Mouse (Mus musculus) erythroblast, adult 5-6 weeks (primary cell): ENCODE data around the gene Arap2. TPM values are rescaled to one million over a fixed set of nuclear protein-coding genes. Genes with fewer than 3 reads are reported as not detected.
"Not testable (repeated sequence)": the region's sequence is repeated elsewhere in the genome, so short reads cannot be mapped to it uniquely, and the experiment has no call there.

Source experiments
- ATAC-seq: replicated peaks from 2 replicates; pipeline ENCODE4 v1.8.0; 2016; ENCODE audit warnings: moderate number of reproducible peaks, mild to moderate bottlenecking, moderate TSS enrichment, inconsistent platforms; ENCODE audit not compliant: poor library complexity, low FRiP score, severe bottlenecking
- total RNA-seq, 2 experiments: library from RNA; stranded (forward) in 1 of 2; stranded (reverse) in 1 of 2; fragments of 150-400 nt in 1 of 2; fragments of 200-764, 138-1000 nt in 1 of 2; gene quantifications; 2 replicates each; pipeline versions ENCODE4 v1.2.3 to v1.2.4; 2015 to 2017; ENCODE audit warnings: low replicate concordance in 2 of 2

The Arap2 gene
- total RNA-seq, 2 experiments from 2014 or later, result 5.6 to 7.5 TPM

DNA sequence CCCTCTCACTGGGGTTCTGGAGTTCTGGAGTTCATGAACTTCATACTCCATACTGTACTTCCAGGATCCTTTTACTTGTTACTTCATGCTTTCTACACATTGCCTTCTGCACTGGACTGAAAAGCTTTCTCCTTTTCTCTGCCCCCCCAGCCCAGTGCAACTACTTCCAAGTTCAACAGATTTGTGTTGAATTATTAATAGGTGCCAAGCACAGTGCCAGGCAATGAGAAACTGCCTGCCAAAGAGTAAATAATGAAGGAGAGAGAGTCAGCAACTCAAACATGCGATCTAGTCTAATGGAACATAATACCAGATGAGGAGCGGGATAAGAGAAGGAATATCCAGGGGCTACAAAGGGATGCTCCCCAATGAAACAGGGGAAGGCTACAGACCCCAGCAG lies 17.8 kb downstream of the Arap2 start:
- no peak for ATAC-seq

DNA sequence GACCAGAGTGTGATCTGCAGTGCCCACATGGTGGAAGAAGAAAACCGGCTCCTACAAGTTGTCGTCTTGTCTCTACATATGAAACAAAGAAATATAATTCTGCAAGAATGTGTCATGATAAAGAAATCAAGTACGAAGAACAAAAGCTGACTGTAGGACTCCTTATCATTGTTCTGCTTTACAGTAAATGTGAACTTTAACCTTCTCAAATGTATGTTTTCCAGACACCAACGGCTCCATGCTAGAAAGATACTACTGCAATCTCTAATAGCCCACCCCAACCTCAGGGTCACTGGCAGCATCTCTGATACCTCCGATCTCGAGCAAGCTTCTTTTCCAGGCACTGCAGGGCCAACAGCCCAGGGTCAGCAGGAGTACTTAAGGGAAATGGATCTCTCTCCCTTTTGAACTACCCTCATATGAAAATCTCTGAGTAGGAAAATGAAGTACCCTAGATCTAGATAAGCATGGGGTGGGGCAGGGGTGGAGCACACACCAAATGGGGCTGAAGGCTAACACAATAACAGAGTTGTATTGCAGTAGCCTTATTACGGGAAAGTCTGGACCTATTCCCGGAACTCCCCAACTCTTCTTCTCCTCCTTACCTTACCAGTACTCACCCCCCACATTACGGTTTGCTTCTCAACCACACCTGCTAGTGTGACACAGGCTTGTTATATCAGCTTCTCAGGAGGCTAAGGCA lies 22.6 kb downstream of the Arap2 start:
- no peak for ATAC-seq

DNA sequence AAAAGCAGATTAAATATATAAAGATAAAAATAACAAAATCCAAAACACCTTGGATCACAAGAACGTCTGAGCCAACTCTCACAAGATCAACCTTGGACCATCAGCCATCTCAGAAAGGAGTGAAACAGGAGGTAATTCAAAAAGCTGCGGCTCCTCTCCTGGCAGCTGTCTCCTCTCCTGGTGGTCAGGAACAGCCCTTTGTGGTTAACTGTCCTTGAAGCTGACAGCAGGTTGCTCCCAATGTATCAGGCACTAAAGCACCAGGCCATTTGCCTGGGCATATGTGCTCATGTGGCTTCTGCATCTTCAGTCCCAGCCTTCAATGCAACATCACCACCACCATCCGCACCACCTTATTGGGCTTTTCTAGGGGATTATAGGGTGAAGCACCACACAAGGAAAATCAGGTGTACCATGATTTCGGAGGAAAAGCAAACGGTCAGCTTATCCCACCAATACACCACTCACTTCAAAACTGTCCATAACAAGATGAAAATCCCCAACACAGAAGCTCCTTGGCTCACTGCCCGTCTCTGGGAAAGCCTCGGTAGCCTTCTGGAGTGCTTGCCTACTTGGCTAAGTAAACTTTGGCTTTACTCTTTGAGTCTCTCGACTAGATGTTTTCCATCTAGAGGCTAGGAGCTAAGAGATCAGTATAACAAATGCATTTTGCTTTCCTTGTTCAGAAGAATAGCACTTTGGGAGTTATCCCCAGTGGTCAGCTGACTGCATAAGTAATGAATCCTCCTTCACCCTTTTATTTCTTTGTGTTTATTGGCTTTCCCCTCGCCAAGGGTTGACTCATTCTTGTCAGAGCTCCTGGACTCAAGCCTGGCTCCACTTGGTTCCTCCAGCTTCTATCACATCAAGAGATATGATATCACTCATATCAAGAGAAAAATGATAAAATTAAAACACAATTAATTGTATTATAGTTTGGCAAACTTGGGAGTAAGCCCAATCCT lies 26.2 kb downstream of the Arap2 start:
- no peak for ATAC-seq

DNA sequence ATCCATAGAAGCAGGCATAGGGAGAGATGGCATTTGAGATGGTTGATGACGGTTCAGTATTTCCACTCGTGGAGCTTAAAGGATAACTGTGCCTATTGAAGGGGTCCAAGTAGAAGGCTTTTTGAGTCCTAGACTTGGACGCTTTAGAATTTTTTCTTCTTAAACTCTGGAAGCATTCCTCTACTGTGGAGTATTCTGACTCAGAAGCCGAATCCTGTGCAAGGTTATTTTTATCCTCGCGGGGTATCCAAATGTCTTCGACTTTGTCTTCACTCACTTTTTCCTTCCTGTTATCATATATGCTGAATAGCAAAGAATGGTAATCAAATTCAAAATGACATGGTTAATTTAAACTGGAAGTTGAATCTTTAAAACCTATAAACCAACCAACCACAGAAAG lies 35.4 kb downstream of the Arap2 start:
- ATAC-seq, result not testable (repeated sequence)

DNA sequence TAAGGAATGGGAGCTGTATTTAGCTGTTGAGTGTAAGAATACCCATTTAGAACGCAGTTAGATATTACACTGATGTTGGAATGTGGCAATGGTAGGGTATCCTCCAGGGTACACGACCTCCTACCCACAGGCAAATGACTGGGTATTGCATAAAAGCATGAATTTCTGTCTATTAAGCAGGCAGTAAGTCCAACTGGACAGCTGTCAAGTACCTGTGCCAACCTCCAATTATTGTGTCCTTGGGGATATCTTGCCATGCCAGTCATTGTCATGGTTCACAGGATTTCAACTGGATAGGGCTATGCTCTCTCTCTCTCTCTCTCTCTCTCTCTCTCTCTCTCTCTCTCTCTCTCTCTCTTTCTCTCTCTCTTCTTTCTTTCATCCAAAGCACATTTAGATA lies 40.4 kb downstream of the Arap2 start:
- no peak for ATAC-seq

DNA sequence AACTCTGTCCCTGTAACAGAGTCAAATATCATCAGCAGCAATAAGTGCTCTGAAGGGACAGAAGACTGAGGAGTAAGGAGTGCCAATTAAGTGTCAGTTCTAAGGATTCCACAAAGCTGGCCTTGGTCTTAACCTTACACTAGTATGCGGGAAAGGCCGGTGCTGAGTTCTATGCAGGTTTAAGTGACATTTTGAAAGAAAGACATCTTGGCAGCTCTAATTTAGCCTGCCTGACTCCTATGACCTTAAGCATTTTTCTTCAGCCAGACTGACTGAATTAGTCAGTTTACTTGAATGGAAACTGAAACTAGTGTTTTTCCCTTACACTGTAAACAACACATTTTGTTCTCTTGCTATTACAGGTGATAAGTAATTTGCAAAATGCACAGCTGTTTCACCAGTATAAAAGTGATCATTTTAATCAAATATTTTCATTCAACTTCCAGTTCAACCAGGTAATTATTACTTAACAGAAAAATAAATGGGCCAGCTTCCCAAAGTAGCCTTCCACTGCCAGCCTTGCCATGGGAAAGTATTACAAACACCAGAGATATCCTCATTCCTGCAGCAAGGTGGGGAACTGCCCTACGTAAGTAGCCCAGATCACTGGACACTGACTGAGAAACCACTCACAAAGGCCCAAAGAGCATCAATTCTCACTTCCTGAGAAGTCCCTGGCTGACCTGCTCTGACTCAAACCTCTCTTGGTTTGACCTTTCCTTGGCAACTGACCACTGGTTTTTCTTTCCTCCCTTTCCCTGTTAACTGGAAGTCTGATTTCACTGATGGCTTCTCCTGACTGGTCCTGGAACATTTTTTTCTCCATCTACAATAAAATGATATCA lies 42.5 kb downstream of the Arap2 start:
- ATAC-seq, result no peak

DNA sequence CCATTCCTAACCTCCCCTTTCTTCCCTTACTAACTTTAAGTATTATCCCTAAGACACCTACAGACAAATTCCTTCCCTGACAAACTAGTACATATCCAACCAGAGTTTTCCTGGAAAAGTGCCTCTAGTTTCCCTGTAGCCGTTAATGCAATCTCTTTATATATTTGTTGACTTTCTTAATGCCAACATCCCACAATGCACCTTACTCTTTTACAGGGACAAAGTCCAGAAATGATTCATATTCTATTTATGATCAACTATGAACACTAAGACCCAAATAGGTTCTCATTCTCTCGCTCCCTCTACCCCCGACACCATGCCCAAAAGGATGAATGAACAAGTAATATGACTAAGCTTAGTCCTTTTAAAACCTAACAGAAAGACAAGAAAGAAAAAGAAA lies 49.5 kb downstream of the Arap2 start:
- ATAC-seq, result no peak

DNA sequence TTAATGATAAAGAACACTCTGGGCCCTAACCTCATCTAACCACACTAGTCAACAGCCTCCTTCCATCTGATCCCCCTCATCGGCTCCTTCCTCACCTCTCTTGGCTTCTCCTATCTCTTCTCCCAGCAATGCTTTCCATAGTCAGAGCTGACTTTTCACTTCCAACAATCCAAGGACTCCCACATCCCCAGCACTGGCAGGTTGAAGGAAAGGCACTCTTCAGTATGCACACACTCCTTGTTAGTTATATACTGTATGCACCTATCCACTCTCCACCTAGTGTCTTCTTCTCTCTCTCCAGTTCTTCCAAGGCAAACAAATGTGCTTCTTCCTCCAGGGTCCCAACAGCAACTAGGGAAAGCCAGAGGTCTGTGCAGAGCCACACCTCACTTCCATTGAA lies 50.0 kb downstream of the Arap2 start:
- no peak for ATAC-seq

DNA sequence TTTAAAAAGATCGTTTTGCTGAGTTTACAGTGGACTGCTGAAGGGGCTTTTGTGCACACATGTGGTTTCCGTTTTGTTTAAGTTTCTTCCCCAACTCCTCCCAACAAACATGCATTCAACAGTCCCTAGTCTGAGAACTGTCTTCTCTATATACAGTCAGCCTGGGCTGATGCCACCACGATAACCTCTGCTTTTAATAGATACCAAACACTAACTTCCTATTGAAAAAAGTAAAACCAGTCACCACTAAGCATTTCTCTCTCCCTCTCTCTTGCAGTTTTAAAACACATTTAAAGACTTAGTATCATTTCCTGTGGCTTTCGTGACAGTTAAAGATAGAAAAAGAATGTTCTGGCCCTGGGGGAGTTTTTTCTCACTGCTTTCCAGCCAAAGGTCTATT lies 50.5 kb downstream of the Arap2 start:
- no peak for ATAC-seq

DNA sequence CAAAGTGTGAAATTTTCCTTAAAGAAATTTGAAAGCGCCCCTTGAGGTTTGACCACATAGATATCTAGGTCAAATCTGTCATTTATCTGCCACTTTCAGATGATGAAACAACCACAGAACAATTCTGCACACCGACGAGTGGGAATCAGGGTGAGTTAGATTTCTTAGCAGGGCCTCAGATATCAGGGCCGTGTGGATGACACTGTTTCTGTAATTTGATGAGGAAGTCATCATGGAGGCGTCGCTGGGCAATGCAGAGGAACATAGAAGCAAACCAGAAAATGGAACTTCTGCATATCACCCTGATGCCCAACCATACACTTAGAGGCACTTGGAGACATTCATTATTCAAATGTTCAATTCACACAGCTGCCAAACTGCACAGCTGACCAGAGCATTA lies 55.0 kb downstream of the Arap2 start:
- no peak for ATAC-seq

DNA sequence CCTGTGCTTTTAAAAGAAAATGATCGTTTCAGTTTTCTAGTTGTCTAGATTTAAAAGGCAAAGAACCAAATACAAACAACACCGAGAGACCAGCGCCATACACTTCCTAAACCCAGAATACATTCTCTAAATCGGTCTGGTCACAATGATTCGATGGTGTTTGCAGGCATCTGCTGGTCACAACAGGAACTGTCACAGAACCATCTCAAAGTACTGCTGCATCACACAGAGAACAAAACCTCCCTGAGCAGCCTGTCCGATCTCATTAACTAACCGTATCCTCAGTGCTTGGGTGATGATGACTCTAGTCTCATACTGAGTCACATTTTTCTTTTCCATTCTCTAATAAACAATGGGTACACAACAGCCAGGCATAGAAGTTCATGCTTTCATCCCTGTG lies 59.1 kb downstream of the Arap2 start:
- no peak for ATAC-seq

DNA sequence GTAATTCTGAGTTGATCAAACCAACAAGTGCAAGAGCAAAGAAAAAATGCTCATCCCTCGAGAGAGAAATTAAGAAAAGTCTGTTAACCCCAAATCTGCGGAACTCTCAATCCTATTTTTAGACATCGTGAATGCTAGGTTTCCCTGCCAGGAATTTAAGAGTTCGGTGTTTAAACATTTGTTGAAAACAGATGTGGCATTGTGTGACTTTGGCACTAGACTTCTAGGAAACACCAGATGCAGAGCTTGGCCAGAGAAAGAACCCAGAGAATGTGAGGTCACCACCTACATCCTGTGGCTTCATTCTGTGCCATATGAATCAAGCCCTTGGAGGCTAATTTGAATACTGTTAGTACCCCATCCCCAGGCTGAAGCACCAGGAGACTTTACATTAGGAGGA lies 76.0 kb downstream of the Arap2 start:
- no peak for ATAC-seq

DNA sequence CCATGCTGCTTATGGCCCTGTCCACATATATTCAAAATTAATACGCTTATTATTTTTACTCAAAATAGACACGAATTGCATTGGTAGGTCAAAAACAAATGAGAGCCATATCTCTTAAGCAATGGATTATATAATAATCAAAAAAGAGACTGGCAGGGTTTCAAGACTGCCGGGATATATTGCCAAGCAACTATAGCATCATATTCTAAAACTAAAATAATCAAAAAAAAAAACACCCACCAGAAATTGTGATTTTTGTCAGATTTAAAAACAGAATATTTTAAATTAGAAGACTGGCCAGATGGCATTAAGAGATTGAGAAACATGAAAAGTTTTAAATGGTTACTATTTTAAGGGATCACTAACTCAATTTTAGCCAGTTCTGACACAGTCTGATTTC lies 82.2 kb downstream of the Arap2 start:
- no peak for ATAC-seq

DNA sequence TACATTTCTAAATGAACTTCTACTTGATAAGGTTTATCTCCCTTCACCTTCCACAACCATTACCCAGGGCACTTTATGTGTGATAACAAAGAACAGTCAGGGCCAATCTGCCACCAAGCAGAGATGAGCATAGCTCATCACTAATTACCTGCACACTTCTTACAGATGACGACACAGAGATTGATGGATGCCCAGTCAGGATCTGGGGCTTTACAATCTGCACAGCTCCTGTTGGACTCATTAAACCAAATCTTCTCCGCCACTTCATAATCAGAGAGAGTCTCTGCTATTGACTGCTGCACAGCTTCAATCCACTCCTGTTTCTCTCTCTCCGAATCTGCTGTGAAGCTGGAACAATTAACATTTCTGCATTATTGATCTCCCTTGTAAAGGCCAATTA lies 82.8 kb downstream of the Arap2 start:
- ATAC-seq, result no peak

DNA sequence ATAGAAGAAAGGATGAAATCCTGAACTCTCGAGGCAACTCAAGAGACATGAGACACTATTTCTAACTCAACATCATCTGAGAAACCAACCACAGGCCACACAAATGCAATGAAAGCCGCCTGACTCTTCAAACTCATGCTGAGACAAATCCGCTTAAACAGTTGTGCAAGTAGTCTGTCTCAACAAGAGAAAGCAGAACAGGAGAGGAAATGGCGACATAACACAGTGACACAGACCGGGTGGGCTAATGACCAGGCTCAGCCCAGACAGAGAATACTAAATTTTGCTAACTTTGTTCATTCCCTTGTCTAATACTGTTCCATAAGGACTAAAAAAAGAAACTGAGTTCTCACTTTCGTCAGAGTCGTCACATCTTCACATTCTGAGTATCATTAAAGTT lies 88.6 kb downstream of the Arap2 start:
- ATAC-seq, result no peak

DNA sequence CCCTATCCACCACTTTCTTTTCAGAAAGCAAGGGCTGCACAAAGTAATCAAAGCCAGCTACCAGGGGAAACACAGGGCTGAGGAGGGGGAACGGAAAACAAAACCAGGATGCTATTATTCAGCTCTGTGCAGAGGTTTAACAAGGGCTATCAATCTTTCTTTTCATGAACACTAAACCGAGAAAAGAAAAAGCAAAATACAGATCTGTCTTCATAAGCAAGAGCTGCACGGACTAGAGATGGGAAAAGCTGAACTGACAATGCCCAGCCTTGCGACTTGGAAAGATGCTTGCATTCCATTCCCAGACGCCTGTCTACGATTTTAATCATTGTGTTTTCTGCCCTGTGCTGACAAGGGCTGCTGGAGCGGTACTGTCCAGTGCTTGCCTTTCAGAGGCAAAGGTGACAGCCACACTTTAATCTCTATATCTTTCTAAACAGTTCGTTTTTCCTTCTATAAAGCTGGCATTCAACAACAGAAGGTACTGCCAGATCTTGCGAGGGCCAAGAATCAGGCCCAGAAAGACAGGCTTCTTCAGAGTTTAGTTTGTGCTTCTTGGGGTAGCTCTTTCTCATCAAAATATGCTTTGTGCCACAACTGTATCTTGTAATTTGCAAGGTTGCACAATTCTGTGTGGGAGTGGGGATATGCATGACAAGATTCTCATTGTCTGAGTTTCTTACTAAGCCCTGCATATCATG lies 93.1 kb downstream of the Arap2 start:
- no peak for ATAC-seq

DNA sequence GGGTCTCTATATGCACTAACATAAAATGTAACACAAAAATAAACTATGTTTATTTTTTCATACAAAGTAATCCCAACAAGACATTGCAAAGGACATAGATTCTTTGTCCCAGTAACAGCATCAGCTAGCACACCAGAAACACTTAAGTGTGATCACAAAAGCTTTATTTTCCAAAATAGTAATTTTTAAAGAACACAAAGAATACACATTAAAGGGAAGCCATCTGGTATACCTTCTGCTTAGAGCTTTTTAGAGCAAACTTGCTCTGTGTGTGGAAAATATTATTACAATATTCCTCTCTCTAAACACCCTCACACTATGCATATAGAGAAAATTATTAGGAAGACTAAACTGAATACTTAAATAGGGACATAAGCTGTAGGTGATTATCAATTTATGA lies 100.6 kb downstream of the Arap2 start:
- no peak for ATAC-seq

DNA sequence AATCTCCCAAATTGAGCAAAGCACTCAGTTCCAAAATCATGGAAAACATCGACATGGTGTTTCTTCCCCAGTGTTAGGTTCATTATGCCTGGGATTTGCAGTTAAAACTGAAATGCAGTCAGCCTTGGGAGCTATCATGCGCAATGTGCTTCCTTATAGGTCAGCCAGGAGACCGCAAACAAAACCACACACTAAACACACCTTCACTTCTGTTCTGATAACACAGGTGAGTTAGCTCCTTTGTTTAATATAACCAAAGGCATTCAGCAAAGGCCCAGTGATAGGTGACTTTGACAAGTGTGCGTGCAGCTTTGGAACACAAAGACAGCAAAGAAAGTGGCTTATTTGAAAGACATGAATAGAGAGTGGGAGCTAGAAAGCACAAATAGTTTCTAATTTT lies 101.1 kb downstream of the Arap2 start:
- ATAC-seq, result no peak

DNA sequence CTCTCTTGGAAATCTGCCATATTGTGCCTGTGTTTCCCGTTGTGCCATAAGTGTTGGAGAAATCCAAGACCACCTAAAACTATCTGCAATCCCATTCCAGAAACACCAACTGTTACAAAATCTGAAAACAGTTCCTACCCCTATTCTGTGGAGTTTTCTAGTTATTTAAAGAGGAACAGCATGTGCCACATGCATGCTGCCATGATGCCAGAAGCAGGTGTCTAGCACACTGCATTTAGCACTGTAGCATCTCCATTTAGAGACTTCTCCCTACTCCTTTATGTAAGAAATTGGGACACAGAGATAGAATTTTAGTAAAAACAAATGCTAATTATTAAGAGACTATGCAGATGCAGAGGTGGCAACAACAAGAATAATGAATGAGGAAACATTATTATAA lies 102.8 kb downstream of the Arap2 start:
- no peak for ATAC-seq

DNA sequence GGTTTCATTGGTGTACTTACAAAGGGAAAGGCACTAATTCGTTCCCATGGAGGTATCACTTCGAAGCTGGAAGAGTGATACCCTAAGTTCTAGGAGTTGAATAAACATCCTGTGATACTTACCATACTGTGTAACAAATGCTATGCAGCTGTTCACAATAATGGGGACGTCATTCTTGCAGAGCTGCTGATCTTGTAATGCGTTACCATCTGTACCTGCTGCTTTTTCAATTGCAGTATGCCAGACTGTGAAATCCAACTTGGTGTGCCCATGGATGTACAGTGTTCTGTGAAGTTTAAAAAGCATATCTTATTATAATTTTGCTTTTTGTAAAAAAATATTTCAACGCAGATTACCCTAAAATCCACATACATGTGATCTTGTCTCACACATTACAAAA lies 112.0 kb downstream of the Arap2 start:
- no peak for ATAC-seq
